Mouse (Mus musculus) induced T-regulatory cell, adult 2 months (primary cell): Measurements from ENCODE around the gene Spg7.
"Not testable (repeated sequence)": the region's sequence is repeated elsewhere in the genome, so short reads cannot be mapped to it uniquely, and the experiment has no call there.

Experiments used
- DNase-seq: peaks from one replicate; pipeline ENCODE4 v3.0.0-alpha.2; 2012; ENCODE audit warnings: low read depth

Gene Spg7

DNA sequence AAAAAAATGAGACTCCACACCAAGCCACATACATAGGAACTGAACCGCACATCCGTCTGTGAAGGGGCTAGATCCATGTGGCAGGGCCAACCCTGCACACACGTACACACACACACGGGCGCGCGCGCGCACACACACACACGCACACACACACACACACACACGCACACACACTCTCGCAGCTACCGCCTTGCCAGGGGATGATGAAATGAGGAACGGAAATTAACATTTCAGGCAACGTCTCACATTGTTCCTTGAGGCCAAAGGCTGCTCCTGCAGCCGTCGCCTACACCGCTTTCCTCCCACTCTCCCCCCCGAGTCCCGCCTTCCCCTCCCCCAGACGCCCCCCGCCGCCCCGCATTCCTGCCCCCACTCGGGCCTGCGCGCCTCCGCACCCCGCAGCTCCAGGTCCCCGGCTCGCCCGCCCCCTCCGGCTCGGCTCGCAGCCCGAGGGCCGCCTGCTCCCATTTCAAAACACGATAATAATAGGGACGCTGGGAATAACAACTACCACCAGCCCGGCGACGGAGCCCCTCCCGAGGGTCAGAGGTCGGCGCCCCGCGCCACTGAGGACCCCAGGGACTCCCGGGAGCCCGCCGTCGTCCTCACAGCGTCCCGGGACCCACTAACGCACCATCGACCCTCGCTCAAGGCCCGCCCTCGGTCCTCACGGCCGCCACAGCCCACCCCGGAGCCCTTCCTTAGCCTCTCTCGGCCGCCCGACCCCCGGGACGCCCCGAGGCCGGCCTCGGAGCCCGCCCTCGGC, 21.6 kb upstream of the Spg7 start:
- DNase-seq = peak; percentile 86

DNA sequence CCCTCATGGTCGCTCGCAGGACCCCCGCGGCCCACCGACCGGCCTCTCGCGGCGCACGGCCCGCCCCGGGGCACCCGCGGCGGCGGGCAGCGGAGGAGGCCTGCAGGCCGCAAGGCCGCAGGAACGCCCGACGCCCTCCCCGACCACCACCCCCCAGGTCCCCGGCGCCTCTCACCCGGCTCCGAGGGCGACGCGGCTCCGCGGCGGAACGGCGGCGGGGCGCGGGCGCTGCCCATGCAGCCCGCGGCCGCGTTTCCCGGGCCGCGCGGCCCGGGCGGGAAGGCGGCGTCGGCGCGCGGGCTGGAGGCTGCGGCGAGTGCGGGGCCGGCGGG, 21.0 kb upstream of the Spg7 start:
- no peak for DNase-seq

DNA sequence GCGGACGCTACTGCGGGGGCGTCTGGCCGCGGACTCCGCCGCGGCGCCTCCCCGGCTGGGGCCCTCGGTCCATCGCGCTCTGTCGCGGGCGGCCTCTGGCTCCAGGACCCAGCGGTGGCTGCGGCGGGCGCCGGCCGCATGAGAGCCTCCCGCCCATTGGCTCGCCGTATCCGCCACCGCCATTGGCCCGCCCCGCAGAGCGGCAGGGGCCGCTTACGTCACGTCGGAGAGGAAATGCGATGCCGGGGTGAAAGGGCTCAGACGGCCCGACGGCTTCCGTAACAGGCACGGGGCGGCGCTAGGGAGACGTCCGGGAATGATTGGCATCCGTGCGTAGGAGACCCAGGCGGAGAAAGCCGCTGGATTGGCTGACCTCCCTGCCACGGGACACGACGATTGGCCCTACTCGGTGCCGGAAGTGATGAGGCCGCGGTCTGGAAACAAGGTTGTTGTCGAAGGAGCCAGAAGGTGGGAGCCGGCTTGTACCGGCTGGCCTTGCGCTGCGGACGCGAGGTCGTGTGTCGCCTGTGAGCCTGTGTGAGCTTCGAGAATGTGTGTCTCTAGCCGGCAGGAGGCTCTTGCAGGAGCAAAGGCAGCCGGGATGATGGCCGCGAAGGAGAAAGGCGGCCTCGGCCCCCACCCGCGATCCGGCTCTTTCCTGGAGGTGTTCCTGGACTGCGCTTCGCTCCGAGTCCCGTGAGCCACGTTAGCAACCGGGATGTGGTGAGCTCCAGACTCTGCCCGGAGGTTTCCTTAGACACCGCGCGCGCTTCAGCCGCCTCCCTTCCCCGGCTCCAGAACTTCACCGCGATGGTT, 20.4 kb upstream of the Spg7 start, which contains the start of gene Ankrd11:
TSS of gene Ankrd11 (minus strand) at position 120 of the 816 bp plus-strand sequence.
- peak; percentile 99 for DNase-seq

DNA sequence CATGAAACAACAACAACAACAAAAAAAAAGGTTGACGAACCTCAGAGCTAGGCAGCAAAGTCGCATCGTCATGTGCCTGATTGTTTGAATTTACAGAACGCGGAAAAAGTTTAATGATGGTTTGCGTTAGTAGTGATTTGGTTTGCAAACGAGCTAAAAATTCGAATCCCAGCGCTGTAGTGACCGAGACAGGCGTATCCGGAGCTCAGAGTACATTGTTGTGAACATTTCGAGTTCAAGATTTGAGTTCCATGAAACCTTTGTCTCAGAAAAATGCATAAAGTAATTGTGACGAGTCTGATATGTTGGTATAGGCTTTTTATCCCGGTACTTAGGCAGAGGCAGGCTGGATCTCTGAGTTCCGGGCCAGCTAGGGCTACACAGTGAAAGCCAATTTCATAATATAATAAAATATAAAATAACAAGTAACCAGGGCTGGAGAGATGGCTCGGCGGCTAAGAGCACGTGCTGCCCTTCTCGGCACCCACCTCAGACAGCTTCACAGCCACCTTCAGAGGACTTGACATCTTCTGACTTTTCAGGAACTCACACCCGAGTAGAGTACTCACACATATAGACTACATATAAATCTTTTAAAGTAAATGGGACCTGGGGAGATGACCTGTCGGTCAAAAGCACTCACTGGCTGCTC, 19.6 kb upstream of the Spg7 start:
- DNase-seq = no peak

DNA sequence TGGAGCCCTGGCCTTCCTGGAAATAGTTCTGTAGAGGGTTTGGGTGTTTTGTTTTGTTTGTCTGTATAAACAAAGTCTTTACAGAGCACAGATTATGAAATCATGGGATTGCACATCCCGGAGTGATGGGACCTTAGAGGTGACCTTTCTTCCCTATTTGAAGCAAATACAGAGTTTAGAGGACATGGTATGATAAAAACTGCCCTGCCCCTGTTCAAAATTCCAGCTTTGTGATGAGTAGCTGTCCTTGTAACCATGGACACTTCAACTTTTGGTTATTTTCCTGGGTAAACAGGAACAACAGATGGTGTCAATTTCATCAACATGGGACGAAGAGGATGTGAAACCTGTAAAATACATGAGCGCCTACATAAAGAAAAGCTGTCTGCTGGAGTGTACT, 18.8 kb upstream of the Spg7 start:
- DNase-seq = peak; percentile 38

DNA sequence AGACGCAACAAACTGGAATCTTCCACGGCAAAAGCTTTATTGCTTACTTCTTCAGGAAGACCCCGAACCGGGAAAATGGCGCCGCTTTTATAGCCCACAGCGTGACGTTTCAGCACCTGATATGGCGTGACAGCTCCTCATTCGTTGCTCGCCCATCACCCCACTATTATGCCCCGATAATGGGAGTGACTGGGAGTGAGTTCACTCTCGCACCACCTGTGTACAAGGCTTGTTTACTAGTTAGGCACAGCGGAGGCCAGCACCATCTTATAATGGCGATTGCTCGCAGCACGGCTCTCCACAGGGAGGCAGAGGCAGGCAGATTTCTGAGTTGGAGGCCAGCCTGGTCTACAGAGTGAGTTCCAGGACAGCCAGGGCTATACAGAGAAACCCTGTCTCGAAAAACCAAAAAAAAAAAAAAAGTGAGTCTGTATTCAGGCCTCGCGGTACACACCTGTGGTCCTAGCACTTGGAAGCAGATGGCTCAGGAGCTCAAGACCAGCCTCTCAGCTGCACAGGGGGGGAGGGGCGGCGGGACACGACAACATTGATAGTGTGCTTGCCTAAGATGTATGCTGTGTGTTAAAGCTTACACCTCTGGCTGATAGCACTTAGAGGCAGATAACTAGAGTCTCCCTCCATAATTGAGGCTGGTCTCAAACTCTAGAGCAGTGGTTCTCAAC, 17.9 kb upstream of the Spg7 start:
- DNase-seq = not testable (repeated sequence)

DNA sequence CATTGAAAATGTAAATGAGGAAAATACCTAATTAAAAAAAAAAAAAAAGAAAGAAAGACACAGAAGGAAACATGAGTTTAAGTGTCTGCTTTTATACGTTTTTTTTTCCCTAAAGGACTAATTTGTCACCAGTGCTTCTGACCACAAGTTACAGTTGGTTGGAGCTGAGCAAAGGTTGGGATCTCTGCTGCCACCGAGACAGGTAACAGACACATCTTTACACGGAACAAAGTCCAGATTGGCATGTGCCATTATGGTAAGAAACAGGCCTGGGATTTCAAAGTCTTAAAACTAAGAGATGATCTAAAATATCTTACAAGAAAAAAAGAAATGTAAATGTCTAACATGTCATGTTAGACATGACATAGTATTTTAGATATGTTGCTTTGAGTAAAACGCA, 16.0 kb upstream of the Spg7 start:
- DNase-seq = no peak

DNA sequence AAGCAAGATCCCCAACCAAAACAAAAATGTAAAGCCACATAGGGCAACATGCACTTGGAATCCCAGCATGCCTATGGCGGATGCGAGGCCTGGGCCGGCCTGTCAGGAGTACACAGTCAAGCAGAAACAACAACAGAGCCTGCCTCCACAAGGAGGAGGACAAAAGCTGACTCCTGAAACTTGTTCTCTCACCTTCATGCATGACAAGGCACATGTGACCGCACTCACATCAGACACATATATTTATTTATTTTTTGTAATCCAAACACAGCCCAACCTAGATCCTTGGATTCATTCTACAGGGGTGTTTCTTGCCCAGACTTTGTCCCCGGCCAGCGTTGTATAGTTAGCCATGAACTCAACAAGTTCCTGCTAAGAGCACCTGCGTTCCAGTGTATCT, 14.9 kb upstream of the Spg7 start:
- DNase-seq = no peak

DNA sequence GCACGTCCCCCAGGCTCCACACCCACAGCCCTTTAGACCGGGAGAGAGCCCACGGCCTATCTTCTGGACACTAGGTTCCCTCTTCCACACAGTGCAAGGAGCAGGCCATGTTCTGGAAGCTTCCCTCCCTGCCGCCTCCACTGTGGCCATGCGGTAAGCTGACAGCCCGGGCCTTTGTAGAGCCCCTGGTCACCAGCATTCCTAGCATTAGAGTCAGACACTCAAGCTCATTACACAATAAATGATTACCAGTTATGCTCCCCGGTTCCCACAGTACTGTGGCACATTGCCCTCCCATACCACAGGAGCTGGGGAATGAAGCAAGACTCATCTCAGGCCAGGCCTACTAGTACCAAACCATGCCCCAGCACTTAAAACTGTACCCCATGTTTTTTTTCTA, 14.3 kb upstream of the Spg7 start:
- no peak for DNase-seq

DNA sequence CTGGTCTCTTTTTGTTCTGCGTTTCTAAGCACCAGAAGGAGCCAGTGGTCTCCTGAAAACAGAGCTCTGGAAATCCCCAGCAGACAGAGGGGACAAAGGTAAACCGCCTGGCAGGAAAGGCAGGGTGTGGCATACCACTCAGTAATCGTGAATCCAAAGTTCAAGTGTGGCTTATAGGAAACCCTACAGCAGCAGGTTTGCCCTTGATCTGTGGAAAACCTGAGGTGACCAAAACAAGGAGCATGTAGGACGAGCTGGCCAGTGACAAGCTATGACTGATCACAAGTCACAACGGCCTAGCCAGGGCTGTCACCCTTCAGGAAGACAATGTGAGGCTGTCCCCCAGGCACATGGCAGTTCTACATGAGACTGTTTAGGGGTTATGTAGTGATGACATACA, 11.3 kb upstream of the Spg7 start:
- DNase-seq = peak; percentile 72

DNA sequence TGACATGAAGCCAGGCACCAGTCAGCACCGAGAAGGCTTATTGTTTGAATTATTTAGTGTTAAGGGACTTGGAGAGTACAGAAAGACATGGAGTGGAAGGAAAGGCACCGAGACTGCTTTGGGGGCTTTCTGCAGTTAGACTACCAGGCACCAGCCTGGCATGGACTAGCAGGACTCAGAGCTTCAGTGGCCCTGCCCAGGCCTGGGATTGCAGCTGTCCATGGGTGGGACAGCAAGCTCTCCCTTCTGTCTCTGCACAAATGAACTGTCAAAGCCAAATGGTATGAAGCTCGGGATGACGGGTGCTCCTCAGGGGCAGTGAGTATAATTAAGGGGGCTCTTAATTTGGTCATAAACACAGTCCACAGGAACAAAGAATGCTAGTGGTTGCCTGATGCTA, 1.3 kb downstream of the Spg7 start:
- no peak for DNase-seq

DNA sequence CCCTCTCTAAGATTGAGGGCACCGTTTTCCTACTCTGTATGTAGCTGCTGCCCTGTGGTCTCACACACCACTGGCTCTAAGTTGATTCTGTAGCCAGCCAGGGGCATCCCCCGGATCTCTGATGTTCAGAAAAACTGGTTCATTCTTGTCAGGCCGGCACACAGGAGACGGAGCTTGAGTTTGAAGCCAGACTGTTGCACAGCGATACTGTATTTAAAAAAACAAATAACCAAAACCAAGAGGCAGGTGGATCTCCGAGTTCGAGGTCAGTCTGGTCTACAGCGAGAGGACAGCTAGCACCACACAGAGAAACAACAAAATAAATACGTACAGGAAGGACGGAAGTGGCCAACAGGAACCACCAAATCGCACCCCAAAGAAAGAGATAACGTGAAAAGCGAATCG, 2.1 kb downstream of the Spg7 start:
- no peak for DNase-seq

DNA sequence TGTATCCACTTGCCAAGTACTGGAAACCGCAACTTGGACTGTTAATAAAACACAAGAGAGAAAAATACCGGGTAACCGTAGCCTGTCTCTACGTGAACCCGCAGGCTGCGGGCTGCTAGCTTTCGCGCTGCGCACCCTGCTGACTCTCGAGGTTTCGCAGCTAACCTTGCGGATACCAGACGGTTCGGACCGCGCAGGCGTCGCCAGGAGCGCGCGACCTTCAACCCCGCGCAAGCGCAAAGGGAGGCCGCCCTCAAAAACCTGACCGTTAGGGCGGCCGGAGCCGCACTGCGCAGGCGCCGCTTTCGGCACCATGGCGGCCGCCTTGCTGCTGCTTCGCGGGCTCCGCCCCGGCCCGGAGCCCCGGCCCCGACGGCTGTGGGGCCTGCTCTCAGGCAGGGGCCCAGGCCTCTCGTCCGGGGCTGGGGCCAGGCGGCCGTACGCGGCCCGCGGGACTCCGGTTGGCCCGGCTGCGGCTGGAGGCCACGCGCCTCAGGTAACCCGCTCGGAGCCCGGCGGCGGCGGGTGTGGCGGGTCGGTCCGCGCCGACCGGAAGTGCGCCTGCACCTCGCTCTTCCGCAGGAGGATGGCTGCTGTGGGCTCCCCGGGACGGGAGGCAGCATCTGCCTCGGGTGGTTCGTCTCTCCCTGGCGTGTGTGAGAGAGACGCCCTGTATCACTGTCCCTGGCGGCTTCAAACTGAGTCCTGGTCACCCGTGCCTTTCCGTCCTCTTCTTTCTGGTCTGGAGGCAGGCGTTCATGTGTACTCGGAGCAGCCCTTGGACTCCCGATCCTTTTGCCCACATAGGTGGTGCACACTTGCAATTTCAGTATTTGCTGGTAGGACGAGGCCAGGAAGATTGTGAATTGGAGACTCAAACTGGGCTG, 2.7 kb downstream of the Spg7 start:
- peak; percentile 97 for DNase-seq

DNA sequence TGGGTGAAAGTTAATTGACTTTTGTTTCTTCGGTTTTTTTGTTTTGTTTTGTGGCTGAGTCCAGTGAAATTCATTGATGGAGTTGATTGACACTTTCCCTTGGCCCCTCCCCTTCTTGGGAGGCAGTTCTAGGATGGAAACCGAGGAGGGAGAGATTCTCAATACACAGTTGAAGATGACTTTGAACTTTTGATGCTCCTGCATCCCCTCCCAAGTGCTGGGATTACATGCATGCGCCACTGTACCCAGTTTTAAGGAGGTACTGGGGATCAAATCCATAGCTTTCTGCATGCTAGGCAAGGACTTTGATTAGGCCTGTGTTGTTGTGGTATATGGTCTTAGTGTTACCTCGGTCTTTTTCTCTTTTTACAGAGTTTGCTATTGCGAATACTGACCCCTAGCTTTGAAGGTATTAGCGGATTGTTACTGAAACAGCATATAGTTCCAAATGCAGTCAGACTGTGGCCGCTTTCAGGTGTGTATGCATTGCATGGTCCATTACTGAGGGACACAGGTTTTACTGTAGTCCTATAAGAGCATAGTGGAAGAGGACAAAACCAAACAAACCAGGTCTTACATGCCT, 3.5 kb downstream of the Spg7 start:
- no peak for DNase-seq

DNA sequence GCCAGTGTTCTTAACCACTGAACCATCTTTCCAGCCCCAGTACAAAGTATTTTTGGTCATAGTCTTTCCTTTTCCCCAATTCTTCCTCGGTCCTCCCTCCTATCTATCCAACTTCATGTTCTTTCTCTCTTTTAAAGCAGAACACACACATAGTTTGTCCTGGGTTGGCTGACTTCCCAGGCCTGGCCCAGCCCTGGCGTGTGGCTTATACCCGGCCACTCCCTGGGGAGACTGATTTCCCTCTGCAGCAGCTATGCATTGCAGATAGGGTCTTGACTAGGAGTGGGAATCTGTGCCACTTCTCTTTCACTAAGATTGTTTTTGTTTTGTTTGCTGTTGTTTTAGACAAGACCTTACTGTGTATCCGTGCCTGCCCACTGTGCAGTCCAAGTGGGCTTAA, 8.4 kb downstream of the Spg7 start:
- DNase-seq = no peak

DNA sequence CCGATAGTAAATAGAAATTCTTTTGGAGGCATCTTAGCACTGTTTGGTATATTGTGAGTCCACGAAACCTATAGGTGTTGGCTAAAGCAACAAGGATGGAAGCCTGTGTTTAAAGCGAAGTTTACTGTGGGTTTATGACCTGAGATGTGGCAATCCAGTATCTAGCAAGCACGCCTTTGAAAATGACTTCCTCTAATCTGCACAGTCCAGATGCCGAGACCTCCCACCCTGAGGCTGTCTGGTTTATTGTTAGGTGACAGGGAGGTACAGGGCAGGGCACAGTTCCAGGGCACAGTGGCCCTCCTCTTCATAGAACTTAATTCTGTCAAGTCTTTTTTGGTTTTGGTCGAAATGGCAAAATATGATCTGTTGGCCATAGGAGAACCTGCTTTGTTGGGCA, 14.5 kb downstream of the Spg7 start:
- no peak for DNase-seq

DNA sequence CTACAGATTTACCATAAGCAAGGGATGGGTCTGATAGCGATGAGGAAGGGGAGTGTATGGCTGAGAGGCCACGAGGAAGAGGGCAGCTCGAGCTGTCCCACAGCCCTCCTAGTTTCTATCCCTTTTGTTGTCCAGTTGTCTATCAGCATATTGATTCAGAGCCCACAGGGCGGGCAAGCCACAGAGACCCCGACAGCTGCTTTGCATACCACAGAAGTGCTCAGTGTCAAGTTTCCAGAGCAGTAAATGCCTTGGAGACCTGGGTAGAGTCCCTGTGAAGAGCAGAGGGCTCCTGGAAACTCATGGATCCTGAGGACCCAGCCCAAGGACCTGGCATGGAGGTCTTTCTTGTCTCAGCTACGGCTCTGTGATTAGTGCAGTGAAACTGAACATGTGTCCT, 20.3 kb downstream of the Spg7 start:
- no peak for DNase-seq

DNA sequence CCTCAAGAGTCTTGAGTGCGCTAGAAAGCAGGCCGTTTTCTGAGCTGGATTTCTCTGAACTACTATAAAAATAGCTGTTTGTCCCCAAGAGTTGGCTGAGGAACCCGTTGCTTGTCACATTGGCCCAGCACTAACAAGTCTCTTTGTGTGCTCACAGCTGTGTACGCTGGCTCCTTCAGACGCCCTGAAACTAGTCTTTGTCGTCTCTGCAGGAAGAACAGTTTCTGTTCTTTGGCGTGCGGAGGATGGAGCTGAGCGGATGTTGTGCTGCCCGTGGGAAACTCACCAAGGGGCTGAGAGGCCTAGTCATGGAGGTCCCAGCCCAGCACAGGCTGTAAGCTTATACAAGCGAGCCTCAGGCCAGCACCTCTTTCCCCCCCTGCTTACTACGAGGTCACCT, 20.9 kb downstream of the Spg7 start:
- no peak for DNase-seq

DNA sequence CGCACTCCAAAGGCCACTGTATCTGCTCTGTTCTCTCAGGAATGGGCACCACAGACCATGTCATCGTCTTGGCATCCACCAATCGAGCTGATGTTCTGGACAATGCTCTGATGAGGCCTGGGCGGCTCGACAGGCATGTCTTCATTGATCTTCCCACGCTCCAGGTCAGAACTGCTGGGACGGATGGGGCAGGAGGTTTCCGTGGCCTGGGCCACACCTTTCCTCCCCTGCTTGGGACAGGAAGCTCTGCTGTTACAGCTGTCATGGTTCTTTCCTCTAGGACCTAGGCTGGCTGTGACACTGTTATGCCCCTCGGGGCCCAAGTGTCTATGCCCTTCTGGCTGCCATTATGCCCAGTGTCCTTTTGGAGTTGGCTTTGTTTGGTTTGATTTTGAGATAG, 24.5 kb downstream of the Spg7 start:
- no peak for DNase-seq

DNA sequence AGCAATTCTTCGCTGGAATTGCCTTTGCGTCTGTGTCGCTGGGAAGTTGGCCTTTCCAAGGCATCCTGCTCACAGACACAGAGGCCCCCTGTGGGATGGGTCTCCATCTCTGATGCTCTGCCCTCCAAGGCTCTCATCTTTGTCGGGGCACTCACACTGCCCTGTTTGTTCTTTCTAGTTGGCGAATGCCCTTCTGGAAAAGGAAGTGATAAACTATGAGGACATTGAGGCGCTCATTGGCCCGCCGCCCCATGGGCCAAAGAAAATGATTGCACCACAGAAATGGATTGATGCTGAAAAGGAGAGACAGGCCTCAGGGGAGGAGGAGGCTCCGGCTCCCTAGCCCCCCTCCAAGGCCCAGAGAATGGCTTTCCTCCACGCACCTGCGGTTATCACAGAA, 34.5 kb downstream of the Spg7 start:
- no peak for DNase-seq
